Mouse (Mus musculus): ENCODE results near the gene Galnt2. TPM values are rescaled to one million over a fixed set of nuclear protein-coding genes. Genes with fewer than 3 reads are reported as not detected.

Gene Galnt2
- polyA plus RNA-seq, 1 experiment from 2014 or later: 44.0 TPM

GRCm38 (mm10) chr8:124259925-124260324 lies 28.7 kb downstream of the Galnt2 start:
- H3K4me2 ChIP-seq (replicated peaks; ENCODE audit: low read depth): no peak overlapping the region
- no peaks in the 10 kb centered on the region for H3K9me3 ChIP-seq (ENCODE audit: control insufficient read depth)
- no peak overlapping the region for H3K4me3 ChIP-seq (ENCODE audit: low read depth, low read length)
- no peaks in the 10 kb centered on the region for H3K36me3 ChIP-seq (ENCODE audit: control insufficient read depth, insufficient read depth)
- WGBS: 91% methylated on average over 7 of the region's 7 CpGs
- TF ChIP-seq CTCF (IDR thresholded peaks at IDR 0.05; ENCODE audit: low read depth): no peak
- H3K27ac ChIP-seq (ENCODE audit: low read depth, low read length): no peak overlapping the region
- ATAC-seq: no peak
- H3K27me3 ChIP-seq (replicated peaks; ENCODE audit: control insufficient read depth, insufficient read depth, low read length): no peaks in the 10 kb centered on the region
- H3K9ac ChIP-seq (ENCODE audit: low read depth, low read length): no peak overlapping the region
- H3K4me1 ChIP-seq (replicated peaks; ENCODE audit: control insufficient read depth, insufficient read depth, low read length): peaks cover 9% of the 10 kb centered on the region; the same call in 1 of the 2 replicates

GRCm38 (mm10) chr8:124260371-124260770 lies 29.2 kb downstream of the Galnt2 start:
- Histone ChIP-seq H3K4me3 (ENCODE audit: low read depth, low read length) (no peak overlapping the region), H3K27me3 (replicated peaks; ENCODE audit: control insufficient read depth, insufficient read depth, low read length) (no peaks in the 10 kb centered on the region), H3K4me2 (replicated peaks; ENCODE audit: low read depth) (no peak overlapping the region), H3K36me3 (ENCODE audit: control insufficient read depth, insufficient read depth) (no peaks in the 10 kb centered on the region), H3K27ac (ENCODE audit: low read depth, low read length) (no peak overlapping the region), H3K9me3 (ENCODE audit: control insufficient read depth) (no peaks in the 10 kb centered on the region), H3K4me1 (replicated peaks; ENCODE audit: control insufficient read depth, insufficient read depth, low read length) (peaks cover 9% of the 10 kb centered on the region; the same call in 1 of the 2 replicates), H3K9ac (ENCODE audit: low read depth, low read length) (no peak overlapping the region)
- ATAC-seq: no peak
- no peak for TF ChIP-seq CTCF (IDR thresholded peaks at IDR 0.05; ENCODE audit: low read depth)
- WGBS: 68% methylated on average over 12 of the region's 12 CpGs

- H3K4me3 ChIP-seq (ENCODE audit: low read depth, low read length): no peak overlapping the region
Observed at GRCm38 (mm10) chr8:124263058-124263457, 31.9 kb downstream of the Galnt2 start.

DNA sequence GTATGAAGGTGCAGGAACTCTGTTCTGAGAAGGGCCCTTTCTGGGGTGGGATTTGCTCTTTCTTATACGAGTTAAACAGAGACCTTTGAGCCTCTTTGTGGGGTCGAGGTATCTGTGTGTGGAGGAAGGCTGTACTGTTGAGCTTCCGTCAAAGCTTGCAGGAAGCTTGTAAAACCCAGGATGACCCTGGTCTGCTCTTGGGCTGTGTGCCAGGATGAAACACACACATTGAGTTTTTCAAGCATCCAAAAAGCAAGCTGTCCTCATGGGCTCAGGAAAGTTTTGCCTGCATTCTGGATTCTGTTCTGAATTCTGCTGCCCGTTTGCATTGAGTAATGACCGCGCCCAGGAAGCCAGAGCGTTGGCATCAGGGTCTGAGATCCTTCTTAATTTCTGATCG lies 32.8 kb downstream of the Galnt2 start:
- ATAC-seq: no peak
- TF ChIP-seq CTCF (IDR thresholded peaks at IDR 0.05; ENCODE audit: low read depth): no peak
- no peaks in the 10 kb centered on the region for H3K9me3 ChIP-seq (ENCODE audit: control insufficient read depth)
- no peak overlapping the region for H3K4me3 ChIP-seq (ENCODE audit: low read depth, low read length)
- no peak overlapping the region for H3K27ac ChIP-seq (ENCODE audit: low read depth, low read length)
- no peaks in the 10 kb centered on the region for H3K36me3 ChIP-seq (ENCODE audit: control insufficient read depth, insufficient read depth)
- 56% methylated on average over 8 of the region's 8 CpGs for WGBS
- no peak overlapping the region for H3K9ac ChIP-seq (ENCODE audit: low read depth, low read length)
- H3K4me1 ChIP-seq (replicated peaks; ENCODE audit: control insufficient read depth, insufficient read depth, low read length): peaks cover 5% of the 10 kb centered on the region; the same call in 1 of the 2 replicates
- H3K4me2 ChIP-seq (replicated peaks; ENCODE audit: low read depth): no peak overlapping the region
- H3K27me3 ChIP-seq (replicated peaks; ENCODE audit: control insufficient read depth, insufficient read depth, low read length): no peaks in the 10 kb centered on the region

More at GRCm38 (mm10) chr8:124263058-124263457, 31.9 kb downstream of the Galnt2 start:
- no peaks in the 10 kb centered on the region for H3K9me3 ChIP-seq (ENCODE audit: control insufficient read depth)
- no peak for TF ChIP-seq CTCF (IDR thresholded peaks at IDR 0.05; ENCODE audit: low read depth)
- H3K4me2 ChIP-seq (replicated peaks; ENCODE audit: low read depth): no peak overlapping the region
- H3K27ac ChIP-seq (ENCODE audit: low read depth, low read length): no peak overlapping the region
- no peaks in the 10 kb centered on the region for H3K36me3 ChIP-seq (ENCODE audit: control insufficient read depth, insufficient read depth)
- ATAC-seq: no peak
- peaks cover 5% of the 10 kb centered on the region; the same call in 1 of the 2 replicates for H3K4me1 ChIP-seq (replicated peaks; ENCODE audit: control insufficient read depth, insufficient read depth, low read length)
- H3K27me3 ChIP-seq (replicated peaks; ENCODE audit: control insufficient read depth, insufficient read depth, low read length): no peaks in the 10 kb centered on the region
- no peak overlapping the region for H3K9ac ChIP-seq (ENCODE audit: low read depth, low read length)
- 64% methylated on average over 9 of the region's 9 CpGs for WGBS

- Histone ChIP-seq H3K27ac (ENCODE audit: low read depth, low read length) (no peak overlapping the region), H3K9me3 (ENCODE audit: control insufficient read depth) (no peaks in the 10 kb centered on the region), H3K9ac (ENCODE audit: low read depth, low read length) (no peak overlapping the region), H3K4me1 (replicated peaks; ENCODE audit: control insufficient read depth, insufficient read depth, low read length) (peaks cover 5% of the 10 kb centered on the region; the same call in 1 of the 2 replicates), H3K4me2 (replicated peaks; ENCODE audit: low read depth) (no peak overlapping the region), H3K36me3 (ENCODE audit: control insufficient read depth, insufficient read depth) (no peaks in the 10 kb centered on the region), H3K27me3 (replicated peaks; ENCODE audit: control insufficient read depth, insufficient read depth, low read length) (no peaks in the 10 kb centered on the region), H3K4me3 (ENCODE audit: low read depth, low read length) (no peak overlapping the region)
- whole genome bisulfite sequencing: 90% methylated on average over 12 of the region's 12 CpGs
- no peak for ATAC-seq
- no peak for TF ChIP-seq CTCF (IDR thresholded peaks at IDR 0.05; ENCODE audit: low read depth)
Observed at GRCm38 (mm10) chr8:124264671-124265070, 33.5 kb downstream of the Galnt2 start.

GRCm38 (mm10) chr8:124265130-124265529 lies 33.9 kb downstream of the Galnt2 start:
- Histone ChIP-seq H3K36me3 (ENCODE audit: control insufficient read depth, insufficient read depth) (no peaks in the 10 kb centered on the region), H3K9me3 (ENCODE audit: control insufficient read depth) (no peaks in the 10 kb centered on the region), H3K9ac (ENCODE audit: low read depth, low read length) (no peak overlapping the region), H3K4me1 (replicated peaks; ENCODE audit: control insufficient read depth, insufficient read depth, low read length) (peaks cover 5% of the 10 kb centered on the region; the same call in 1 of the 2 replicates), H3K4me3 (ENCODE audit: low read depth, low read length) (no peak overlapping the region), H3K4me2 (replicated peaks; ENCODE audit: low read depth) (no peak overlapping the region), H3K27me3 (replicated peaks; ENCODE audit: control insufficient read depth, insufficient read depth, low read length) (no peaks in the 10 kb centered on the region), H3K27ac (ENCODE audit: low read depth, low read length) (no peak overlapping the region)
- no peak for ATAC-seq
- TF ChIP-seq CTCF (IDR thresholded peaks at IDR 0.05; ENCODE audit: low read depth): no peak
- 72% methylated on average over 2 of the region's 2 CpGs for WGBS

GRCm38 (mm10) chr8:124265798-124266197 lies 34.6 kb downstream of the Galnt2 start:
- Histone ChIP-seq H3K4me1 (replicated peaks; ENCODE audit: control insufficient read depth, insufficient read depth, low read length) (peaks cover 5% of the 10 kb centered on the region; the same call in 1 of the 2 replicates), H3K27me3 (replicated peaks; ENCODE audit: control insufficient read depth, insufficient read depth, low read length) (no peaks in the 10 kb centered on the region), H3K27ac (ENCODE audit: low read depth, low read length) (no peak overlapping the region), H3K9ac (ENCODE audit: low read depth, low read length) (no peak overlapping the region), H3K36me3 (ENCODE audit: control insufficient read depth, insufficient read depth) (no peaks in the 10 kb centered on the region), H3K4me3 (ENCODE audit: low read depth, low read length) (no peak overlapping the region), H3K4me2 (replicated peaks; ENCODE audit: low read depth) (no peak overlapping the region), H3K9me3 (ENCODE audit: control insufficient read depth) (no peaks in the 10 kb centered on the region)
- 37% methylated on average over 8 of the region's 8 CpGs for WGBS
- ATAC-seq: peak; percentile 96
- no peak for TF ChIP-seq CTCF (IDR thresholded peaks at IDR 0.05; ENCODE audit: low read depth)
